Comparison of ENCODE assay signal across 9 mouse cellular contexts in genomic region chr19:37563763-37564162, GRCm38 (mm10). TPM values are rescaled to one million over a fixed set of nuclear protein-coding genes. Genes with fewer than 3 reads are reported as not detected.
A peak's percentile ranks its signal among the peaks of the same experiment; 100 is the strongest.
DNase-seq lines count a peak whose midpoint lies in the region; ATAC-seq and TF ChIP-seq lines count a peak whose summit lies in the region.
"Had no signal": no experiment of that assay in that cellular context is flagged by ENCODE, and none has a peak within 500 bp of the region (broad histone marks: within the 10 kb centered on the region; RNA-seq: fewer than 3 reads in every experiment).

No protein-coding gene starts in this region.

- no peaks in the 10 kb centered on the region for H3K9me3 ChIP-seq in midbrain, embryonic 14.5 days (ENCODE audit: control insufficient read depth, low read length)
- H3K9me3 ChIP-seq in midbrain, embryonic 10.5 days (replicated peaks), result no peaks in the 10 kb centered on the region
- H3K9me3 ChIP-seq: hindbrain, embryonic 15.5 days had no signal

- H3K4me3 ChIP-seq in gastrocnemius, adult 2 months, result no peak overlapping the region
- H3K4me3 ChIP-seq in midbrain, embryonic 14.5 days (replicated peaks; ENCODE audit: low read depth, low read length), result no peak overlapping the region
- no peak overlapping the region for H3K4me3 ChIP-seq in midbrain, embryonic 10.5 days
- H3K4me3 ChIP-seq: hindbrain, embryonic 15.5 days had no signal

- no peaks in the 10 kb centered on the region for H3K36me3 ChIP-seq in midbrain, embryonic 14.5 days (ENCODE audit: control insufficient read depth, insufficient read depth, low read length)
- H3K36me3 ChIP-seq in midbrain, embryonic 10.5 days, result no peaks in the 10 kb centered on the region
- H3K36me3 ChIP-seq: hindbrain, embryonic 15.5 days had no signal

- peaks cover 4% of the 10 kb centered on the region; the same call in 1 of the 2 replicates for H3K4me1 ChIP-seq in midbrain, embryonic 14.5 days (ENCODE audit: control insufficient read depth, insufficient read depth, low read length)
- H3K4me1 ChIP-seq in midbrain, embryonic 10.5 days, result peaks cover 8% of the 10 kb centered on the region

- no peaks in the 10 kb centered on the region for H3K27me3 ChIP-seq in midbrain, embryonic 14.5 days (ENCODE audit: control insufficient read depth, insufficient read depth, low read length)
- peaks cover 4% of the 10 kb centered on the region; the same call in 1 of the 2 replicates for H3K27me3 ChIP-seq in midbrain, embryonic 10.5 days (ENCODE audit: low read depth, poor library complexity, severe bottlenecking)
- H3K27me3 ChIP-seq: hindbrain, embryonic 15.5 days had no signal

- peak; percentile 85 for TF ChIP-seq CTCF in gastrocnemius, adult 2 months (IDR thresholded peaks at IDR 0.05)

- intact Hi-C loops in gastrocnemius, adult 2 months (cut with DNase I), result loop anchor here (1.0 to 10.0 kb wide), 2 partner anchors 33 to 49 kb away; no protein-coding TSS in a partner anchor
- intact Hi-C loops in heart, postnatal 14 days (cut with DNase I), result loop anchor here (1.0 kb wide), 1 partner anchor 33 kb away; no protein-coding TSS in a partner anchor

- no peak for ATAC-seq in midbrain, embryonic 14.5 days (ENCODE audit: low FRiP score, low TSS enrichment)

- no peak for DNase-seq in gastrocnemius, adult 2 months
- DNase-seq in gastrocnemius, postnatal 4 days (ENCODE audit: low spot score in 2 of 2), result no peak
- peak; percentile 84 for DNase-seq in midbrain, embryonic 14.5 days
- DNase-seq in midbrain, embryonic 10.5 days (ENCODE audit: low spot score), result no peak
- peak; percentile 77 for DNase-seq in adipocyte (ENCODE audit: low spot score)
- peak; percentile 42 to 60 for DNase-seq in heart, postnatal 14 days
- peak; percentile 64 for DNase-seq in retina, postnatal 1 day
- DNase-seq in ovary, postnatal 10 days (ENCODE audit: low spot score), result no peak

- H3K4me2 ChIP-seq in midbrain, embryonic 14.5 days (ENCODE audit: low read length), result no peak overlapping the region
- H3K4me2 ChIP-seq: hindbrain, embryonic 15.5 days had no signal

- no peak overlapping the region for H3K9ac ChIP-seq in midbrain, embryonic 14.5 days (replicated peaks; ENCODE audit: low read length)
- H3K9ac ChIP-seq: hindbrain, embryonic 15.5 days had no signal

- peak overlapping the region; percentile 59; the same call in 1 of the 2 replicates for H3K27ac ChIP-seq in gastrocnemius, adult 2 months
- no peak overlapping the region for H3K27ac ChIP-seq in midbrain, embryonic 14.5 days (replicated peaks; ENCODE audit: low read depth, low read length)
- no peak overlapping the region for H3K27ac ChIP-seq in midbrain, embryonic 10.5 days (replicated peaks)
- H3K27ac ChIP-seq: hindbrain, embryonic 15.5 days had no signal

- WGBS in midbrain, embryonic 14.5 days, result 32% methylated on average over 4 of the region's 4 CpGs
- WGBS in midbrain, embryonic 10.5 days, result 39% methylated on average over 4 of the region's 4 CpGs

RNA-seq across cellular contexts. Expression of gene Exoc6, which starts 13.5 kb away (rescaled TPM):
- total RNA-seq in gastrocnemius, adult 2 months (2021), result 10 to 100 TPM; 51.3 to 67.3 TPM
- total RNA-seq in gastrocnemius, postnatal 4 days (2021), result 10 to 100 TPM; 40.5 to 48.2 TPM
- 19.3 and 21.4 TPM in 2 replicates for polyA plus RNA-seq in midbrain, embryonic 14.5 days (2014; fragmentation: Nextera tagmentation; extraction: Ambion mirVana)
- 7.6 and 7.9 TPM in 2 replicates for polyA plus RNA-seq in midbrain, embryonic 10.5 days (2016; fragmentation: Nextera tagmentation; extraction: Ambion mirVana)
- total RNA-seq in heart, postnatal 14 days (2021), result 10 to 100 TPM; 27.5 to 29.7 TPM

Comparison
In these comparisons a context has a peak if more than half of its experiments do, and no peak if none do; other contexts are left out.
1. DNase-seq: peak in midbrain, embryonic 14.5 days (single experiment), adipocyte (single experiment), heart, postnatal 14 days (2 of 2) and retina, postnatal 1 day (single experiment); none in gastrocnemius, adult 2 months (single experiment), gastrocnemius, postnatal 4 days (0 of 2), midbrain, embryonic 10.5 days (single experiment) and ovary, postnatal 10 days (single experiment).